Mouse (Mus musculus): ENCODE data around the gene Pirt.

Gene Pirt

GRCm38 (mm10) chr11:66946521-66946920, 34.7 kb downstream of the Pirt start:
- CTCF ChIA-PET, result no interaction called here

- CTCF ChIA-PET, result no interaction called here
These were observed 35.1 kb downstream of the Pirt start for GRCm38 (mm10) chr11:66946922-66947321.

GRCm38 (mm10) chr11:66956303-66956702, 44.5 kb downstream of the Pirt start, which contains the start of gene Tmem238l:
TSS of gene Tmem238l (plus strand) at chr11:66956638.
- CTCF ChIA-PET, result no interaction called here

GRCm38 (mm10) chr11:66960797-66961196, 49.0 kb downstream of the Pirt start:
- CTCF ChIA-PET, result no interaction called here

- CTCF ChIA-PET, result no interaction called here
These were observed 49.8 kb downstream of the Pirt start for GRCm38 (mm10) chr11:66961447-66962176.

GRCm38 (mm10) chr11:66963462-66963861, 51.7 kb downstream of the Pirt start:
- CTCF ChIA-PET, result no interaction called here

GRCm38 (mm10) chr11:66966500-66967116, 54.8 kb downstream of the Pirt start:
- CTCF ChIA-PET, result no interaction called here

- CTCF ChIA-PET, result no interaction called here
These were observed 56.8 kb downstream of the Pirt start for GRCm38 (mm10) chr11:66968575-66968974.

- CTCF ChIA-PET, result no interaction called here
These were observed 61.7 kb downstream of the Pirt start for GRCm38 (mm10) chr11:66973507-66973906.

GRCm38 (mm10) chr11:66975606-66976330, 64.0 kb downstream of the Pirt start:
- CTCF ChIA-PET, result no interaction called here
